Mouse (Mus musculus) lung, embryonic 15.5 days (tissue): ENCODE results near the gene Med13. TPM values are rescaled to one million over a fixed set of nuclear protein-coding genes. Genes with fewer than 3 reads are reported as not detected.

Experiments
- ATAC-seq: fragments of 200-750 bp; cut with Nextera tagmentation; 2 replicates; pipeline ENCODE4 v1.8.0; 2017; ENCODE audit warnings: moderate number of reproducible peaks, borderline replicate concordance; ENCODE audit not compliant: low FRiP score, low TSS enrichment; ENCODE audit errors: extremely low read depth
- H3K27ac ChIP-seq: fragments of 300-500 bp; sonication (generic); 2 replicates; pipeline ENCODE4 v1.5.1; 2015; ENCODE audit warnings: moderate library complexity, mild to moderate bottlenecking, inconsistent platforms
- H3K27me3 ChIP-seq: fragments of 300-500 bp; sonication (generic); 2 replicates; pipeline ENCODE4 v1.6.1; 2015; ENCODE audit warnings: inconsistent platforms
- H3K36me3 ChIP-seq: fragments of 300-500 bp; sonication (generic); 2 replicates; pipeline ENCODE4 v1.6.1; 2015; ENCODE audit warnings: inconsistent platforms
- H3K4me1 ChIP-seq: fragments of 300-500 bp; sonication (generic); 2 replicates; pipeline ENCODE4 v1.6.1; 2015; ENCODE audit warnings: inconsistent platforms
- H3K4me2 ChIP-seq: fragments of 300-500 bp; sonication (generic); 2 replicates; pipeline ENCODE4 v1.6.1; 2015; ENCODE audit warnings: inconsistent platforms, mild to moderate bottlenecking, moderate library complexity
- H3K4me3 ChIP-seq: fragments of 300-500 bp; sonication (generic); 2 replicates; pipeline ENCODE4 v1.5.1; 2015; ENCODE audit warnings: mild to moderate bottlenecking, inconsistent platforms
- H3K9ac ChIP-seq: fragments of 300-500 bp; sonication (generic); 2 replicates; pipeline ENCODE4 v1.6.1; 2015; ENCODE audit warnings: inconsistent platforms
- H3K9me3 ChIP-seq: fragments of 300-500 bp; sonication (generic); 2 replicates; pipeline ENCODE4 v1.6.1; 2016; ENCODE audit warnings: inconsistent platforms
- WGBS: fragments of 180-500 bp; shearing (Covaris S2); methylation state at CpG from one replicate; pipeline ENCODE4 v1.1.7; 2015; 5-methylcytosine and 5-hydroxymethylcytosine counted together
- polyA plus RNA-seq: library from polyadenylated mRNA; unstranded; fragments of >200 nt; fragmentation: Nextera tagmentation; extraction: Ambion mirVana; gene quantifications from 2 replicates; pipeline ENCODE4 v1.2.1, GENCODE M21; 2015

The Med13 gene
- polyA plus RNA-seq, 1 experiment from 2014 or later = 7.5 TPM

DNA sequence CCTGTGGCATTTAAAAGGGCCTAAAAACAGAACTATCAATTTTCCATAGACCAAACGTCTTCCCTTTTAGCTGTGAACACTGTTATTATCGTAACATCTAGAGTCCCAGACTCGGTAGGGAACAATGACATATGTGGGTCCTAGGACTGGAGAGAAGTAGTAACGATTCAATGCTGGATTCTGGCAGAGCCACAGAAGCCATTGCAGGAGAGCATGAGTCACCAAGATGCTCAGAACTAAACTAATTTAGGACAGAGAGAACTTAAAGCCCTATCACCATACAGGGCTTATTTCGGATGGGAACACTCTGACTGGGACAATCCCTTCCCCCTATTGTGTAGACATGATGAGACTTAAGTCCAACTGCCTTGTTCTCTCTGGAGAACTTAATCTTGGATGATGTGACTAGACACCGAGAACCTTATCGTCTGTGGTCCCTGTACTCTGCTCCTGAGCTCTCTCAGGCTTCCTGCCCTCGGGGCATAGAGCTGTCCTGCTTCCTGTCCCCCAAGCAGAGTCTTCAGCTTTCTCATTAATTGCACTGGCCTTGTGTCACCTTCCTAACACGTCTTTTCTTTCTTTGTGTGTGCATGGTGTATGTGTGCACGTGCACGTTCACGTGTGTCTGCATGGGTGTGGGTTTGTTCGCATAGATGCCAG is 31.5 kb upstream of the Med13 start:
- H3K4me1 ChIP-seq = 0 out of 2 replicates have a peak, but pooled peaks cover 2% of the 10 kb centered on the region
- 78% methylated on average over 13 of the region's 13 CpGs for WGBS
- no peaks in the 10 kb centered on the region for H3K27me3 ChIP-seq
- H3K9me3 ChIP-seq = no peaks in the 10 kb centered on the region
- no peak overlapping the region for H3K4me2 ChIP-seq
- no peak overlapping the region for H3K4me3 ChIP-seq
- no peaks in the 10 kb centered on the region for H3K36me3 ChIP-seq
- no peak overlapping the region for H3K27ac ChIP-seq
- no peak for ATAC-seq
- no peak overlapping the region for H3K9ac ChIP-seq

DNA sequence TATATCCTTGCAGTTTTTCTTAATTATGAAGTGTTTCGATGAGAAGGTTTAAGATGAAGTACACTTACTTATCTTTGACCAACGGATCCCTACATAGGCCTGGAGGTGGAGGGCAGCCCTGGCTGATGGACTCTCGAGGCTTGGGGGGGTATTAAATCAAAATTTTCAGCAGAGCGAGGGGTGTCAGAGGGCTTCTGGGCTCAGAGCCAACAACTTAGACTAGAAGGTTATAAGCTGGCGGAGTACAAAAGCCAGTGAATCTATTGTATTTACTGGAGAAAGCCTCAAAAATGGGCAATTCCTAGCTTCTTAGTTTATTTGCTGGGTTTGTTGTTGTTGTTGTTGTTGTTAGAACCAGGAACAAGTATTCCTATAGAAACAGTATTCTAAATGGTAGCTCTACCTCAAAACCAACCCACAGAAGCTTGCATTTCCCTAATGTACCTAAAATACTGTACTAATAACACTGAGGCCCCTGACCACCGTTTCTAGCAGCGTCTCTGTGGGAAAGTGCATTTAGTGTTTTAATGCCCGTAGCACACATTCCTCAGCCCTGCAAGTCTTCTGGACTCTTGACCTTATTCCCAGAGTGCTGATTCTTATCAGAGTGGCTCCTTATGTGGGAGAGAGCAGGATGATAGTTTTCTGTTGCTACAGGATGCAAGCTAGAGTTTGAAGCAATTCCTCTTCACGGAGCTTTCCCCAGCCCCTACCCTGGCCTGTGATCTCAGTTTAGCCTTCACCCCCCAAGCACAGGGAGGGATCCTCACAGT is 29.9 kb upstream of the Med13 start:
- Histone ChIP-seq H3K9me3 (no peaks in the 10 kb centered on the region), H3K27me3 (no peaks in the 10 kb centered on the region), H3K4me3 (no peak overlapping the region), H3K36me3 (no peaks in the 10 kb centered on the region), H3K27ac (no peak overlapping the region), H3K4me1 (0 out of 2 replicates have a peak, but pooled peaks cover 2% of the 10 kb centered on the region), H3K9ac (no peak overlapping the region), H3K4me2 (no peak overlapping the region)
- 26% methylated on average over 9 of the region's 9 CpGs for WGBS
- ATAC-seq = no peak

DNA sequence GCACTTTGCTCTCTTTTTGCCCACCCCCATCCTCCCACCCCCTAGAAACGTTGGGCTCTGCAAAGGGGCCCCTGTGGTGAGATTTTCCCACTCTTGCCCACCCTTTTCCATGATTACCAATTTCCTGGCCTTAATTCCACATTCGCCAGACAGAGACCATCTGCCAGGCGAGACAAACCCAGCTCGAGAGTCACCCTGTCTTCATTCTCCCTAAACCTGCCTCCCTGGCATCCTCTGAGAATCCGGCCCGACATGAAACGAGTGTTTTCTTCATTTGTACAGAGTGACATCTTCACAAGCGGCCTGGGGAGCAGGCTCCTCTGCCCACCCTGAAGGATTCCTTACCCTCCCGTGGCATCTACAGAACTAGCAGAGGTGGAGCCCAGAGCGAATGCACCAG is 29.2 kb upstream of the Med13 start:
- H3K27me3 ChIP-seq = no peaks in the 10 kb centered on the region
- H3K36me3 ChIP-seq = no peaks in the 10 kb centered on the region
- no peak overlapping the region for H3K9ac ChIP-seq
- WGBS = 65% methylated on average over 10 of the region's 10 CpGs
- ATAC-seq = no peak
- no peak overlapping the region for H3K4me3 ChIP-seq
- H3K4me1 ChIP-seq = peaks cover 9% of the 10 kb centered on the region
- H3K4me2 ChIP-seq = no peak overlapping the region
- H3K27ac ChIP-seq = no peak overlapping the region
- H3K9me3 ChIP-seq = no peaks in the 10 kb centered on the region

DNA sequence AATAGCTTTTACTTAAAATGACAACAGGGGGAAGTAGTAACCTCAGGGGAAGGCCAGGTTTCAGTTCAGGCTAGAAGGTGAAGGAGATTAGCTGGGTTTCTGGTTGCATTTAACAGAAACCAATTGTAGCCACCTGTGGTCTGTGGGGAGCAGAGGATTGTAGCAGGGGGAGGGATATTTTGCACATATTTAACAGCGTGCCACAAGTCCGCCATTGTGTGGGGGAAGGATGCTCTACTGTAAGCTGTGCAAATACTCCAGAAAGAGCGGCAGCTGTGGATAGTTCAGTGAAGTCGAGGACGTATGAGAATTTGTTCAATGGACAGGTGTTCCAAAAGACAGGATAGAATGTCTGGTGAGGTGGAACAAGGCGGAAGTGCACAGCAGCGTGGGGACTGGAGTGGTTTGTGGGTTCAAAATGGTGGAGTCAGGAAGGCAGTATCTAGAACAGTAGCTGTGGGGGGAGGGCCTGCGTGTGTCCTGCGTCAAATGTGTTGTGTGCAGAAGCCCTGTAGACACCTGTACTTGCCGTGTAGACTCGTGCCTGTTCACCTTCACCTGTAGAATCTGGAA is 28.4 kb upstream of the Med13 start:
- no peak overlapping the region for H3K4me3 ChIP-seq

DNA sequence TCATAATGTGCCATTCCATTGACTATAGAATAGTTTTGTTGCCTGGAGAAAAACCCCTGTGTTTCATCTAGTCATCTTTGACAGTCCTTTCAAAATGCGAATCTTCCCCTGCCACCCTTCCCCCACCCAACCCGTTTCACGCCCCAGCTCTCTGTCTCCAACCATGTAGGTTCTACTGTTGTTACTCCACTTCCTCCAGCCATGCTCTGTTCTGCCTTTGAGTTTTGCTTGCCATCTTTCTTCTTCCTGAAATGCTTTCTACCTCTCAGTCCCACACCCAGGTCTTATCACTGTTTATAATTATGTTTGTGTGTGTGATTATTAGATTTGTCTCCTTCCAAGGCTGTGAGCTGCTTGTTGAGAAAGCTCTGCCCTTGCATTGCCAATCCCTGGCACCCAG is 26.7 kb upstream of the Med13 start:
- ATAC-seq = no peak
- Histone ChIP-seq H3K27me3 (no peaks in the 10 kb centered on the region), H3K9ac (no peak overlapping the region), H3K27ac (no peak overlapping the region), H3K4me1 (peaks cover 17% of the 10 kb centered on the region), H3K4me2 (no peak overlapping the region), H3K4me3 (no peak overlapping the region), H3K36me3 (no peaks in the 10 kb centered on the region), H3K9me3 (no peaks in the 10 kb centered on the region)
- WGBS = 74% methylated on average over 3 of the region's 3 CpGs

More for the DNA sequence above, 28.4 kb upstream of the Med13 start:
- Histone ChIP-seq H3K9me3 (no peaks in the 10 kb centered on the region), H3K9ac (no peak overlapping the region), H3K27ac (no peak overlapping the region), H3K4me2 (no peak overlapping the region), H3K36me3 (no peaks in the 10 kb centered on the region), H3K4me1 (peaks cover 17% of the 10 kb centered on the region), H3K27me3 (no peaks in the 10 kb centered on the region)
- WGBS = 59% methylated on average over 11 of the region's 11 CpGs
- ATAC-seq = no peak

DNA sequence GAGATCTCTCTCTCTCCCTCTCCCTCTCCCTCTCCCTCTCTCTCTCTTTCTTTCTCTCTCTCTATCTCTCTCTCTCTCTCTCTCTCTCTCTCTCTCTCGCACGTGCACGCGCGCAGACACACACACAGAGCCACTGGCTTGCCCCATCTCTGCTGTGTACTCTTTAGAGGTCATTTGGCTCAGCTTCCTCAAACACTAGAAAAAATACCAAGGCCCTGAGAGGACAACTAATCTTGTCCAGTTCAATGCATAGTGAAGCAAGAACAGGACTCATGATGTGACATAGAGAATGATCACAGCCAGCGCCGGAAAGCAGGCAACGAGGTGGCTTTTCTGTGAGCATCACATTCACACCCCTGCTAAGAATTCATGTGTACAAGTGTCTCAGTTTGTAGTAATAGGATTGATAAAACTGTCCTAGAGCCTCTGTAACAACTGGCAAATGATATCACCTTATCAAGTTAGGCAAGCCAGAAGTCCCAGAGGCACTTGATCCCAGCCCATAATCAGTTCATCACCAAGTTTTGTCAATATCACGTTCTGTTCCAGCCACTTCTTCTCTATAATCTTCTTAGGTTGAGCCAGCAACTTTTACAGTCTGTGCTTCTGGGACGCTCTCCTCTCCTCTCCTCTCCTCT is 25.2 kb upstream of the Med13 start:
- WGBS = 72% methylated on average over 10 of the region's 10 CpGs
- no peak overlapping the region for H3K4me3 ChIP-seq
- peaks cover 16% of the 10 kb centered on the region for H3K4me1 ChIP-seq
- no peak overlapping the region for H3K9ac ChIP-seq
- H3K27ac ChIP-seq = no peak overlapping the region
- no peaks in the 10 kb centered on the region for H3K9me3 ChIP-seq
- H3K27me3 ChIP-seq = no peaks in the 10 kb centered on the region
- H3K4me2 ChIP-seq = no peak overlapping the region
- H3K36me3 ChIP-seq = no peaks in the 10 kb centered on the region
- no peak for ATAC-seq

DNA sequence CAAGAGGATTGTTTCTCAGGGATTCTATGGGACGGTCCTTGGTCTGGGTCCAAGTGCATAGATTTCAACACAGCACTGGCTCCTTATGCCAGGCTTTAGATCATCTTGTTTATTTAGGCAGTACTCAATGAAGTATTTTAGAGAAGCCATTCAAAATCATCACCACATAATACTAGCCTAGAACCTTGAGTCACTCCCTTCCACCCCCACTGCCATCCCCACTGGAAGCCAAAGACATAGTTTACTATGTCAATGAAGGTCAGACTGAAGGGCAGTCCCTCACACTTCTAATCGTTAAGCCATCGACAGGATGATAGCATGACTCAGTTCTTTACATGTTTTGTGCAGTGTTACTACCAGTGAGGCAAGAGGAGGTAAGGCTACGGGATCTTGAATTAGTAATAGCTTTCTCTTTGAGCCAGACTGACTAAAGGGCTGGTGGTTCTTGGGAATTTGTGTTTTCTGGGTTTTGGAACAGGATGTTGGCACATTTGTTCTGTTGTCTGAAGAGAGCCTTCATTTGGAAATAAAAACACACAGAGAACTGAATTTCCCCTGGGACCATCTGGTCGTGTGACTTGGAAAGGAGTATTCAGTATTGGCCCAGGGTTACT is 24.2 kb upstream of the Med13 start:
- no peak overlapping the region for H3K4me3 ChIP-seq
- no peaks in the 10 kb centered on the region for H3K9me3 ChIP-seq
- peaks cover 14% of the 10 kb centered on the region for H3K4me1 ChIP-seq
- H3K4me2 ChIP-seq = no peak overlapping the region
- 47% methylated on average over 5 of the region's 5 CpGs for WGBS
- H3K27ac ChIP-seq = no peak overlapping the region
- H3K9ac ChIP-seq = no peak overlapping the region
- H3K36me3 ChIP-seq = no peaks in the 10 kb centered on the region
- no peak for ATAC-seq
- H3K27me3 ChIP-seq = no peaks in the 10 kb centered on the region

DNA sequence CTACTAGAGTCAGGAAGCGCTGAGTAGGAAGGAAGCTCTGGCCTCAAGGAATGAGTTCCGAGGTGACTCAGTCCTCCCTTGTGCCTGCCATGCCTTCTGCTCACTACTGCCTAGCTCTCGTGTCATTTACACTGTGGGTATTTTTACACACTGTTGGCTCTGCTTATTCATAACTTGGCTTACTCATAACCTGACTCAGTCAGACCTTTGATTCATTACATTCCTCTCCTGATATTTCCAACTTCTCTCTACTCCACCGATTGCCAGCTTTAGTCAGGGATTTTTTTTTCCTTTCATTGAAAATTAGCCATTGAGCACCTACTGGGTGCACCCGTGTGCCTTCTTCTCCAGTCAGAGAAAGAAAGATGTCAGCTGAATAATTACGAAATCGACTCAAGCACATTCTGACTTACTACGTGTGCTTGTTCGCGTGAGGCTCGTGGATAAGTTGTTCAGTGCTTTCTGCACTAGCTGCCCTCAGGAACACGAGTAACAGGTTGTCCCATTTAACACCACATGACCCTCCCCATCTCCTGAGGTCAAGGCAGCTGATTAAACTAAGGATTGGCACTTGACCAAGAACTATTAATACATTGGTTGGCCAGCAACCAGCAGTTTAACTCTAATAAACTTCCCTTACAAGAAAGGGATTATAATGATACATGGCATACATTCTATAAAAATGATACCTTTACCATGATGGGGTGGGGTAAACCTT is 23.3 kb upstream of the Med13 start:
- no peak overlapping the region for H3K4me3 ChIP-seq
- ATAC-seq = no peak
- peaks cover 19% of the 10 kb centered on the region for H3K4me1 ChIP-seq
- H3K4me2 ChIP-seq = no peak overlapping the region
- H3K36me3 ChIP-seq = no peaks in the 10 kb centered on the region
- H3K9ac ChIP-seq = no peak overlapping the region
- WGBS = 67% methylated on average over 12 of the region's 12 CpGs
- H3K27ac ChIP-seq = no peak overlapping the region
- H3K27me3 ChIP-seq = no peaks in the 10 kb centered on the region
- no peaks in the 10 kb centered on the region for H3K9me3 ChIP-seq

DNA sequence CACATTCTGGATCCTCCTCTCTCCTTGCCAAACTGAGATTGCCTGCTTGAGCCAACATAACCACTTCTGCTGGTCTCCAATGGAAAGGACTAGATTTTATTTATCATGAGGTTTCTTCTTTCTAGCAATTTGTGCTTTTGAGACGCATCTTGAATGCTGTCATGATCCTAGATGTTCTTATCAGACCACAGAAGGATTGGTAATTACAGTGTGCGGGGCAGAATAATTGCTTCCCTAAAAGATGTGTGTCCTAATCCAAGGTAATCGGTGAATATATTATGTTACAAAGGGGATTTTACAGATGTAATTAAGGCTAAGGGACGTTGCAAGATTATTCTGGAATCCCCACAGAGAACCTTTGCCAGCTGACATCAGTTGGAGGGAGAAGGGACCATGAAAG is 21.6 kb upstream of the Med13 start:
- WGBS = 63% methylated on average over 4 of the region's 4 CpGs
- ATAC-seq = no peak
- no peak overlapping the region for H3K27ac ChIP-seq
- H3K4me3 ChIP-seq = no peak overlapping the region
- no peak overlapping the region for H3K4me2 ChIP-seq
- no peaks in the 10 kb centered on the region for H3K36me3 ChIP-seq
- H3K27me3 ChIP-seq = no peaks in the 10 kb centered on the region
- H3K4me1 ChIP-seq = peaks cover 19% of the 10 kb centered on the region
- H3K9ac ChIP-seq = no peak overlapping the region
- no peaks in the 10 kb centered on the region for H3K9me3 ChIP-seq

DNA sequence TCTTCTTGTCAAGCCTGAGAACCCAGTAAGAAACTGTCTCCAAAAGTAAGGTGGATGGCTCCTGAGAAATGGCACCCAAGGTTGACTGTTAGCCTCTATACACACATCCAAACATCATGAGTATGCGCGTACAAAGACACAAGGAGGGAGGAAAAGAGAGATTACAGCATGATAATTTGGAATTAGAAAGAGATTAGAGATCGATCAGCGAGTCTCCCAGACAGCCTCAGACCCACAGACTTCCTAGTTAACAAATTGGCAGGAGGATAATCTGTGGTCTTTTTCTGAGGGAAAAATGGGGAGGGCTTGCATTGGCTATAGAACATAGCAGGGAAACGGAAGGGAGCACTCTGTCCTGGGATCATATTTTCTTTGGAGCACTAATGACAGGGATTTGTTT is 20.4 kb upstream of the Med13 start:
- no peak overlapping the region for H3K4me2 ChIP-seq
- no peak overlapping the region for H3K27ac ChIP-seq
- ATAC-seq = no peak
- WGBS = 85% methylated on average over 5 of the region's 5 CpGs
- peaks cover 19% of the 10 kb centered on the region for H3K4me1 ChIP-seq
- H3K9ac ChIP-seq = no peak overlapping the region
- no peak overlapping the region for H3K4me3 ChIP-seq
- H3K27me3 ChIP-seq = no peaks in the 10 kb centered on the region
- no peaks in the 10 kb centered on the region for H3K36me3 ChIP-seq
- no peaks in the 10 kb centered on the region for H3K9me3 ChIP-seq

DNA sequence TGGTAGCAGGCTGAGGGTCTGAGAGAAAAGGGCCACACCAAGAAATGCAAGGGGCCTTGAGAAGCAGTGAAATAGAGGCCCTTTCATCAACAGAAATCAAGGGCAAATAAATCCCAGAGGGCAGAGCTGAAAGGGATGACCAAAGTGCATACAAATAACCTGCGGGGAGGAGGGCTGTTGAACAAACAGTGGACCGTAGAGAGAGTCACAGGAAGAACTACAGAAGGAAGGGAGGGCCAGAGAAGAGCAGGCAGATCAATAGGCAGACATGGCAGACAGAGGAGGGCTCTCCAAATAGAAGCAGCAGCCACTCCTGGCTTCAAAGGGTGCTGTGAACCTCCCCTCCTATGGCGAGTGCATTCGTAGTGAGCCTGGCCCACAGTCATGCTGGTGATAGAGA is 19.3 kb upstream of the Med13 start:
- Histone ChIP-seq H3K4me1 (peaks cover 14% of the 10 kb centered on the region), H3K9me3 (no peaks in the 10 kb centered on the region), H3K36me3 (no peaks in the 10 kb centered on the region), H3K27me3 (no peaks in the 10 kb centered on the region), H3K4me2 (no peak overlapping the region), H3K9ac (no peak overlapping the region), H3K27ac (no peak overlapping the region), H3K4me3 (no peak overlapping the region)
- WGBS = 49% methylated on average over 4 of the region's 4 CpGs
- ATAC-seq = no peak
